Mouse (Mus musculus) liver, postnatal 0 days (tissue): ENCODE data around the gene Jagn1.

Experiments used
- CTCF ChIP-seq: sonication (generic); IDR thresholded peaks from 2 replicates; pipeline ENCODE4 v1.5.1; 2016; ENCODE audit warnings: antibody characterized with exemption, low read depth
- EP300 ChIP-seq: IDR thresholded peaks from 2 replicates; pipeline ENCODE4 v1.6.1; 2016; ENCODE audit warnings: antibody characterized with exemption, low read depth, mild to moderate bottlenecking

- no peak for TF ChIP-seq CTCF
- no peak for TF ChIP-seq EP300
Observed at GRCm38 (mm10) chr6:113419199-113419587, 23.2 kb upstream of the Jagn1 start, which contains the start of gene Rpusd3.
